Mouse (Mus musculus): Measurements from ENCODE around the gene ccdc198. TPM values are rescaled to one million over a fixed set of nuclear protein-coding genes. Genes with fewer than 3 reads are reported as not detected.
"Not testable (repeated sequence)": the region's sequence is repeated elsewhere in the genome, so short reads cannot be mapped to it uniquely, and the experiment has no call there.

The ccdc198 gene
- 2.2 and 2.6 TPM in 2 replicates for polyA plus RNA-seq (2014; fragmentation: Nextera tagmentation; extraction: Ambion mirVana)

GRCm38 (mm10) chr14:49245126-49245714 lies at the start of gene ccdc198:
ccdc198 (minus strand) TSS chr14:49245474.
- 61% methylated on average over 5 of the region's 5 CpGs for WGBS
- no peak within 1 kb of the TSS for H3K4me2 ChIP-seq
- no peak within 1 kb of the TSS for H3K27ac ChIP-seq (ENCODE audit: low read depth, low read length)
- no peak within 1 kb of the TSS for H3K9ac ChIP-seq (ENCODE audit: low read depth, low read length)
- no peak for ATAC-seq (replicated peaks; ENCODE audit: low FRiP score)
- H3K4me3 ChIP-seq (ENCODE audit: low read depth, low read length): no peak within 1 kb of the TSS
- no peaks in the 10 kb centered on the region for H3K27me3 ChIP-seq (replicated peaks; ENCODE audit: control insufficient read depth, insufficient read depth, low read length)
- no peaks in the 10 kb centered on the region for H3K36me3 ChIP-seq (ENCODE audit: control insufficient read depth, insufficient read depth, low read length)
- no peak for DNase-seq (ENCODE audit: low spot score)
- H3K4me1 ChIP-seq (replicated peaks; ENCODE audit: control insufficient read depth, insufficient read depth, low read length): no peaks in the 10 kb centered on the region
- H3K9me3 ChIP-seq (ENCODE audit: control insufficient read depth, low read length): no peaks in the 10 kb centered on the region

- H3K4me1 ChIP-seq (replicated peaks; ENCODE audit: control insufficient read depth, insufficient read depth, low read length): no peaks in the 10 kb centered on the region
- no peaks in the 10 kb centered on the region for H3K9me3 ChIP-seq (ENCODE audit: control insufficient read depth, low read length)
- no peak overlapping the region for H3K4me2 ChIP-seq
- no peaks in the 10 kb centered on the region for H3K27me3 ChIP-seq (replicated peaks; ENCODE audit: control insufficient read depth, insufficient read depth, low read length)
- DNase-seq (ENCODE audit: low spot score) (no peak), ATAC-seq (replicated peaks; ENCODE audit: low FRiP score) (no peak)
- H3K9ac ChIP-seq (ENCODE audit: low read depth, low read length): no peak overlapping the region
- H3K36me3 ChIP-seq (ENCODE audit: control insufficient read depth, insufficient read depth, low read length): no peaks in the 10 kb centered on the region
- no peak overlapping the region for H3K4me3 ChIP-seq (ENCODE audit: low read depth, low read length)
- 43% methylated on average over 4 of the region's 4 CpGs for WGBS
- no peak overlapping the region for H3K27ac ChIP-seq (ENCODE audit: low read depth, low read length)
Observed at GRCm38 (mm10) chr14:49293802-49294449, 48.7 kb upstream of the ccdc198 start.

- 78% methylated on average over 3 of the region's 3 CpGs for whole genome bisulfite sequencing
- DNase-seq (ENCODE audit: low spot score) (no peak), ATAC-seq (replicated peaks; ENCODE audit: low FRiP score) (no peak)
- no peaks in the 10 kb centered on the region for H3K4me1 ChIP-seq (replicated peaks; ENCODE audit: control insufficient read depth, insufficient read depth, low read length)
- no peak overlapping the region for H3K27ac ChIP-seq (ENCODE audit: low read depth, low read length)
- no peaks in the 10 kb centered on the region for H3K27me3 ChIP-seq (replicated peaks; ENCODE audit: control insufficient read depth, insufficient read depth, low read length)
- no peak overlapping the region for H3K4me3 ChIP-seq (ENCODE audit: low read depth, low read length)
- H3K36me3 ChIP-seq (ENCODE audit: control insufficient read depth, insufficient read depth, low read length): no peaks in the 10 kb centered on the region
- H3K4me2 ChIP-seq: no peak overlapping the region
- H3K9ac ChIP-seq (ENCODE audit: low read depth, low read length): no peak overlapping the region
- H3K9me3 ChIP-seq (ENCODE audit: control insufficient read depth, low read length): no peaks in the 10 kb centered on the region
Observed at GRCm38 (mm10) chr14:49290029-49290745, 44.9 kb upstream of the ccdc198 start.

- no peak overlapping the region for H3K9ac ChIP-seq (ENCODE audit: low read depth, low read length)
- no peak overlapping the region for H3K27ac ChIP-seq (ENCODE audit: low read depth, low read length)
- H3K9me3 ChIP-seq (ENCODE audit: control insufficient read depth, low read length): no peaks in the 10 kb centered on the region
- no peaks in the 10 kb centered on the region for H3K4me1 ChIP-seq (replicated peaks; ENCODE audit: control insufficient read depth, insufficient read depth, low read length)
- no peaks in the 10 kb centered on the region for H3K36me3 ChIP-seq (ENCODE audit: control insufficient read depth, insufficient read depth, low read length)
- H3K4me3 ChIP-seq (ENCODE audit: low read depth, low read length): no peak overlapping the region
- no peaks in the 10 kb centered on the region for H3K27me3 ChIP-seq (replicated peaks; ENCODE audit: control insufficient read depth, insufficient read depth, low read length)
- no peak overlapping the region for H3K4me2 ChIP-seq
- ATAC-seq (replicated peaks; ENCODE audit: low FRiP score): no peak
- no peak for DNase-seq (ENCODE audit: low spot score)
- 74% methylated on average over 7 of the region's 7 CpGs for WGBS
Observed at GRCm38 (mm10) chr14:49283784-49284655, 38.7 kb upstream of the ccdc198 start.

- Histone ChIP-seq H3K4me2 (no peak overlapping the region), H3K9me3 (ENCODE audit: control insufficient read depth, low read length) (no peaks in the 10 kb centered on the region), H3K27ac (ENCODE audit: low read depth, low read length) (no peak overlapping the region), H3K27me3 (replicated peaks; ENCODE audit: control insufficient read depth, insufficient read depth, low read length) (no peaks in the 10 kb centered on the region), H3K4me3 (ENCODE audit: low read depth, low read length) (no peak overlapping the region), H3K4me1 (replicated peaks; ENCODE audit: control insufficient read depth, insufficient read depth, low read length) (no peaks in the 10 kb centered on the region), H3K36me3 (ENCODE audit: control insufficient read depth, insufficient read depth, low read length) (no peaks in the 10 kb centered on the region), H3K9ac (ENCODE audit: low read depth, low read length) (no peak overlapping the region)
- 63% methylated on average over 6 of the region's 6 CpGs for WGBS
- no peak for DNase-seq (ENCODE audit: low spot score)
- ATAC-seq (replicated peaks; ENCODE audit: low FRiP score): no peak
Observed at GRCm38 (mm10) chr14:49278880-49279279, 33.6 kb upstream of the ccdc198 start.

- not testable (repeated sequence) for ATAC-seq (replicated peaks; ENCODE audit: low FRiP score); H3K9ac ChIP-seq (ENCODE audit: low read depth, low read length); DNase-seq (ENCODE audit: low spot score); H3K27me3 ChIP-seq (replicated peaks; ENCODE audit: control insufficient read depth, insufficient read depth, low read length); H3K4me3 ChIP-seq (ENCODE audit: low read depth, low read length); H3K9me3 ChIP-seq (ENCODE audit: control insufficient read depth, low read length); H3K4me2 ChIP-seq; H3K4me1 ChIP-seq (replicated peaks; ENCODE audit: control insufficient read depth, insufficient read depth, low read length); H3K27ac ChIP-seq (ENCODE audit: low read depth, low read length); H3K36me3 ChIP-seq (ENCODE audit: control insufficient read depth, insufficient read depth, low read length)
- WGBS: 68% methylated on average over 9 of the region's 9 CpGs
Observed at GRCm38 (mm10) chr14:49278479-49278878, 33.2 kb upstream of the ccdc198 start.

- no peaks in the 10 kb centered on the region for H3K27me3 ChIP-seq (replicated peaks; ENCODE audit: control insufficient read depth, insufficient read depth, low read length)
- WGBS: 74% methylated on average over 3 of the region's 3 CpGs
Observed at GRCm38 (mm10) chr14:49277642-49278041, 32.4 kb upstream of the ccdc198 start.

GRCm38 (mm10) chr14:49275376-49275775 lies 30.1 kb upstream of the ccdc198 start:
- Histone ChIP-seq H3K4me1 (replicated peaks; ENCODE audit: control insufficient read depth, insufficient read depth, low read length) (no peaks in the 10 kb centered on the region), H3K9me3 (ENCODE audit: control insufficient read depth, low read length) (no peaks in the 10 kb centered on the region), H3K27me3 (replicated peaks; ENCODE audit: control insufficient read depth, insufficient read depth, low read length) (no peaks in the 10 kb centered on the region), H3K4me3 (ENCODE audit: low read depth, low read length) (no peak overlapping the region), H3K9ac (ENCODE audit: low read depth, low read length) (no peak overlapping the region), H3K36me3 (ENCODE audit: control insufficient read depth, insufficient read depth, low read length) (no peaks in the 10 kb centered on the region), H3K27ac (ENCODE audit: low read depth, low read length) (no peak overlapping the region), H3K4me2 (no peak overlapping the region)
- ATAC-seq (replicated peaks; ENCODE audit: low FRiP score) (no peak), DNase-seq (ENCODE audit: low spot score) (no peak)
- 43% methylated on average over 2 of the region's 2 CpGs for WGBS

More at GRCm38 (mm10) chr14:49277642-49278041, 32.4 kb upstream of the ccdc198 start:
- H3K4me3 ChIP-seq (ENCODE audit: low read depth, low read length): no peak overlapping the region
- H3K27ac ChIP-seq (ENCODE audit: low read depth, low read length): no peak overlapping the region
- no peaks in the 10 kb centered on the region for H3K9me3 ChIP-seq (ENCODE audit: control insufficient read depth, low read length)
- ATAC-seq (replicated peaks; ENCODE audit: low FRiP score) (no peak), DNase-seq (ENCODE audit: low spot score) (no peak)
- H3K36me3 ChIP-seq (ENCODE audit: control insufficient read depth, insufficient read depth, low read length): no peaks in the 10 kb centered on the region
- no peak overlapping the region for H3K4me2 ChIP-seq
- H3K4me1 ChIP-seq (replicated peaks; ENCODE audit: control insufficient read depth, insufficient read depth, low read length): no peaks in the 10 kb centered on the region
- H3K9ac ChIP-seq (ENCODE audit: low read depth, low read length): no peak overlapping the region
